ENCODE assay signal across 8 mouse cellular contexts in the genomic region with DNA sequence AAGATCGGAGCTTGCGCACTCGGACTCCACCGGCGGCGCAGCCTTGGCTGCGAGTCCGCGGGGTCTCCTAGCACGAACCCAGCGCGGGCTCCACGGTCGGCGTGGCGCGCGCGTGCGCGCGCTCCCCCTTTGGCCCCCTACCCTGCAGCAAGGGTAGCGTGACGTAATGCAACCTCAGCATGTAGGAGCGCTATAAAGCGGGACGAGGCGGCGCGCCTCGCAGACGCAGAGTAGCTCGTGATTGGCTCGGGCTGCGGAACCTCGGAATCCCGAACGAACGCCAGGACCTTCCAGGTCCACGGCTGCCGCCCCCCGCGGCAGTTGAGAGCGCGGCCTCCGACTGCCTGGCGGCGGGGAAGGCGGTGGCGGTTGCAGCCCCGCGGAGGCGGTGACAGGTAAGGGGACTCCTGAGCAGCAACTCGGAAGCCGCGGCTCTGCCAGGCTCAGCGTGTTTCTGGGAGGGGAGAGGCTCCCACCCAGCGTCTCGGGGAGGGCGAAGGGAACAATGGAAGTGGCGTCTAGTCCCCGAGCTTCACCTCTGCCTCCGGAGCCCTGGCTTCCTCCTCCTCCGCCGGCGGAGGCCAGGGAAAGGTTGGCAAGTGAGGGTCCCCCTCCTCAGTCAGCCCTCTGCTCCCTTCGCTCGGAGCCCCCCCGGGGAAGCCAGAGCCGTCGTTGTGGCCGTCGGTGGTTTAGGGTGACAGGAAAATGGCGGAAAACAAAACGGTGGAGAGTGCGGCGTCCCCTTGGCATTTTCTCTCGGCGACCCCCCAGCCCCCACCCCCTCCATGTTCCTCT. TPM values are rescaled to one million over a fixed set of nuclear protein-coding genes. Genes with fewer than 3 reads are reported as not detected.
DNase-seq lines count a peak whose midpoint lies in the region; ATAC-seq lines count a peak whose summit lies in the region.

Zfp711 (plus strand) TSS at position 16 of the 795 bp plus-strand sequence.

- H3K4me1 ChIP-seq in intestine, embryonic 16.5 days (ENCODE audit: control insufficient read depth, insufficient read depth, low read length), result no peaks in the 10 kb centered on the region
- H3K4me1 ChIP-seq in midbrain, embryonic 10.5 days, result no peaks in the 10 kb centered on the region
- no peaks in the 10 kb centered on the region for H3K4me1 ChIP-seq in stomach, embryonic 14.5 days (ENCODE audit: control insufficient read depth, insufficient read depth, low read length)

- H3K4me2 ChIP-seq in intestine, embryonic 16.5 days (ENCODE audit: low read depth, low read length), result peak within 1 kb of the TSS; percentile 55
- H3K4me2 ChIP-seq in stomach, embryonic 14.5 days (replicated peaks; ENCODE audit: low read depth, low read length), result peak within 1 kb of the TSS; percentile 42

- H3K27ac ChIP-seq in intestine, embryonic 16.5 days (ENCODE audit: low read length), result peak within 1 kb of the TSS; percentile 66
- peak within 1 kb of the TSS; percentile 90 for H3K27ac ChIP-seq in midbrain, embryonic 10.5 days (replicated peaks)
- peak within 1 kb of the TSS; percentile 55; the same call in 1 of the 2 replicates for H3K27ac ChIP-seq in stomach, embryonic 14.5 days (ENCODE audit: low read length)

- peak; percentile 20 for DNase-seq in adrenal gland, postnatal 25 days
- peak; percentile 65 to 68 for DNase-seq in cerebellum, postnatal 36 days
- peak; percentile 3 for DNase-seq in gonadal fat pad, adult 2 months (ENCODE audit: low read depth)
- DNase-seq in left cerebral cortex, postnatal 36 days (ENCODE audit: low spot score in 2 of 2), result peak; percentile 72 to 80
- DNase-seq in midbrain, embryonic 10.5 days (ENCODE audit: low spot score), result peak; percentile 84

- peak within 1 kb of the TSS; percentile 71 for H3K9ac ChIP-seq in intestine, embryonic 16.5 days (ENCODE audit: low read depth, low read length)
- H3K9ac ChIP-seq in stomach, embryonic 14.5 days (replicated peaks; ENCODE audit: low read depth, low read length), result peak within 1 kb of the TSS; percentile 71

- no peaks in the 10 kb centered on the region for H3K36me3 ChIP-seq in intestine, embryonic 16.5 days (ENCODE audit: control insufficient read depth, insufficient read depth, low read length)
- H3K36me3 ChIP-seq in midbrain, embryonic 10.5 days, result no peaks in the 10 kb centered on the region
- H3K36me3 ChIP-seq in stomach, embryonic 14.5 days (ENCODE audit: control insufficient read depth, insufficient read depth, low read length), result no peaks in the 10 kb centered on the region

- WGBS in intestine, embryonic 16.5 days, result 18% methylated on average over 71 of the region's 79 CpGs
- 20% methylated on average over 75 of the region's 79 CpGs for WGBS in midbrain, embryonic 10.5 days
- 12% methylated on average over 71 of the region's 79 CpGs for WGBS in stomach, embryonic 14.5 days

- intact Hi-C loops in left cerebral cortex, postnatal 36 days (cut with DNase I), result no loop called here

- peak; percentile 97 for ATAC-seq in intestine, embryonic 16.5 days
- peak; percentile 99 for ATAC-seq in stomach, embryonic 14.5 days (ENCODE audit: insufficient number of reproducible peaks, insufficient read depth, low FRiP score, low read depth)
- no peak for ATAC-seq in activated CD4-positive, CD25-positive, alpha-beta regulatory T cell, adult 4 months

- peak within 1 kb of the TSS; percentile 65 for H3K4me3 ChIP-seq in intestine, embryonic 16.5 days (ENCODE audit: low read length)
- peak within 1 kb of the TSS; percentile 69 for H3K4me3 ChIP-seq in midbrain, embryonic 10.5 days
- peak within 1 kb of the TSS; percentile 51 for H3K4me3 ChIP-seq in stomach, embryonic 14.5 days (ENCODE audit: low read depth, low read length)

- H3K27me3 ChIP-seq in intestine, embryonic 16.5 days (replicated peaks; ENCODE audit: control insufficient read depth, insufficient read depth, low read length), result no peaks in the 10 kb centered on the region
- H3K27me3 ChIP-seq in midbrain, embryonic 10.5 days (ENCODE audit: low read depth, poor library complexity, severe bottlenecking), result no peaks in the 10 kb centered on the region
- no peaks in the 10 kb centered on the region for H3K27me3 ChIP-seq in stomach, embryonic 14.5 days (ENCODE audit: control insufficient read depth, insufficient read depth, low read length)

- no peaks in the 10 kb centered on the region for H3K9me3 ChIP-seq in intestine, embryonic 16.5 days (ENCODE audit: control insufficient read depth, low read length)
- peaks cover 9% of the 10 kb centered on the region for H3K9me3 ChIP-seq in midbrain, embryonic 10.5 days (replicated peaks)
- H3K9me3 ChIP-seq in stomach, embryonic 14.5 days (ENCODE audit: control insufficient read depth, low read depth, low read length), result no peaks in the 10 kb centered on the region

RNA-seq across cellular contexts. Expression of gene Zfp711, which starts in this region (rescaled TPM):
- 0.49 TPM in 1 of 2 replicates, not detected in the other for total RNA-seq in adrenal gland, postnatal 25 days (2021)
- 0.12 and 0.20 TPM in 2 replicates for polyA plus RNA-seq in gonadal fat pad, adult 2 months (2012; rRNA removed)
- polyA plus RNA-seq in intestine, embryonic 16.5 days (2015; fragmentation: Nextera tagmentation; extraction: Ambion mirVana), result 6.3 and 6.8 TPM in 2 replicates
- 10 to 100 TPM; 11.0 to 11.2 TPM for total RNA-seq in left cerebral cortex, postnatal 36 days (2021)
- 15.1 and 18.9 TPM in 2 replicates for polyA plus RNA-seq in midbrain, embryonic 10.5 days (2016; fragmentation: Nextera tagmentation; extraction: Ambion mirVana)
- polyA plus RNA-seq in stomach, embryonic 14.5 days (2014; fragmentation: Nextera tagmentation; extraction: Ambion mirVana), result 17.9 and 19.3 TPM in 2 replicates
- not detected for polyA plus RNA-seq in activated CD4-positive, CD25-positive, alpha-beta regulatory T cell, adult 4 months (2017; shearing (Covaris generic))

Comparison
In these comparisons a context has a peak if more than half of its experiments do, and no peak if none do; other contexts are left out.
1. Peak in DNase-seq in adrenal gland, postnatal 25 days; RNA of the gene not detected or under 1 TPM.
2. Peak in DNase-seq in gonadal fat pad, adult 2 months; RNA of the gene not detected or under 1 TPM.
3. DNase-seq: peak in every context shown above with its lines; median percentile 84 in midbrain, embryonic 10.5 days; 76 in left cerebral cortex, postnatal 36 days; 66 in cerebellum, postnatal 36 days; 20 in adrenal gland, postnatal 25 days; 3 in gonadal fat pad, adult 2 months.